Mouse (Mus musculus) bone marrow, adult 2 months (tissue): ENCODE measurements around the gene Shq1.

Source experiments
- CTCF ChIP-seq: fragments of 200-500 bp; IDR thresholded peaks from 2 replicates; pipeline ENCODE4 v1.5.1; 2011; ENCODE audit warnings: low read length, control low read depth; ENCODE audit not compliant: control insufficient read depth, insufficient read depth
- POLR2A ChIP-seq: fragments of 200-500 bp; IDR thresholded peaks from 2 replicates; pipeline ENCODE4 v1.6.1; 2011; ENCODE audit warnings: low read depth, mild to moderate bottlenecking, control low read depth, low read length, borderline replicate concordance; ENCODE audit not compliant: control insufficient read depth

DNA sequence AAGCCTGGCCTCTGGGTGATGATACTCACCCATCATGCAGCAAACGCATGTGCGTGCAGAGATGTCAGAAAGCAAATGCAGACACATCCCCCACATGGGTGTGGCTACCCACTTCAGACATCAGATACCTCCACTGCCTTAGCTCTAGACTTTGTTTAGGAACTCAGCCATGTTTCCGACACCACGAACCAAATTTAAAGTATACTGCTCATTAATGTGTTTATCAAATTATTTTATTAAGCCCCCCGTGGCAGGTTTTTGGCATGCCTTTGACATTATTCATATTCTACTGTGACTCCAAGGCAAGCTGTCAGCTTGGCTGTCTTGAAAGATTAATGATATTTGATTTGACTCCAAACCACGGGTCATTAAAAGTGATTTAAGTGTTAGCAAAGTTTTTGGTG is 49.1 kb upstream of the Shq1 start:
- TF ChIP-seq CTCF, result no peak
- TF ChIP-seq POLR2A, result no peak
